Mouse (Mus musculus) Muller cell, postnatal 12 days (primary cell): ENCODE data around the gene Stx6.

Source experiments
- DNase-seq: peaks from one replicate; pipeline ENCODE4 v3.0.0-alpha.2; 2015; ENCODE audit errors: inconsistent ontology term

Stx6 gene

GRCm38 (mm10) chr1:155207859-155208258 lies 49.3 kb downstream of the Stx6 start:
- no peak for DNase-seq

GRCm38 (mm10) chr1:155210011-155210763 lies 51.7 kb downstream of the Stx6 start:
- peak; percentile 52 for DNase-seq

- no peak for DNase-seq
Measured at GRCm38 (mm10) chr1:155211017-155211416, 52.5 kb downstream of the Stx6 start.

GRCm38 (mm10) chr1:155212081-155212480 lies 53.6 kb downstream of the Stx6 start:
- DNase-seq, result no peak

GRCm38 (mm10) chr1:155212493-155212892 lies 54.0 kb downstream of the Stx6 start:
- DNase-seq, result no peak

- DNase-seq, result peak; percentile 76
Measured at GRCm38 (mm10) chr1:155212936-155213774, 54.6 kb downstream of the Stx6 start.

GRCm38 (mm10) chr1:155213912-155214311 lies 55.4 kb downstream of the Stx6 start:
- no peak for DNase-seq

GRCm38 (mm10) chr1:155215066-155215764 lies 56.7 kb downstream of the Stx6 start:
- peak; percentile 93 for DNase-seq

GRCm38 (mm10) chr1:155216313-155216712 lies 57.8 kb downstream of the Stx6 start:
- DNase-seq, result no peak

- no peak for DNase-seq
Measured at GRCm38 (mm10) chr1:155216844-155217243, 58.3 kb downstream of the Stx6 start.

- no peak for DNase-seq
Measured at GRCm38 (mm10) chr1:155217865-155218541, 59.5 kb downstream of the Stx6 start.

GRCm38 (mm10) chr1:155218924-155219323 lies 60.4 kb downstream of the Stx6 start:
- DNase-seq, result no peak

- DNase-seq, result no peak
Measured at GRCm38 (mm10) chr1:155222101-155222669, 63.7 kb downstream of the Stx6 start.

GRCm38 (mm10) chr1:155223036-155223435 lies 64.5 kb downstream of the Stx6 start:
- no peak for DNase-seq

- peak; percentile 85 for DNase-seq
Measured at GRCm38 (mm10) chr1:155223849-155224554, 65.5 kb downstream of the Stx6 start.

- DNase-seq, result peak; percentile 79
Measured at GRCm38 (mm10) chr1:155229464-155230411, 71.2 kb downstream of the Stx6 start.

GRCm38 (mm10) chr1:155232385-155232784 lies 73.9 kb downstream of the Stx6 start:
- no peak for DNase-seq

GRCm38 (mm10) chr1:155232786-155233185 lies 74.3 kb downstream of the Stx6 start:
- DNase-seq, result no peak

GRCm38 (mm10) chr1:155233378-155233777 lies 74.9 kb downstream of the Stx6 start:
- no peak for DNase-seq
